Mouse (Mus musculus) brain, embryonic 14.5 days (tissue): ENCODE data around the gene Nexn.

ENCODE experiments used
- CTCF ChIP-seq: fragments of 200-500 bp; IDR thresholded peaks from 2 replicates; pipeline ENCODE4 v1.5.1; 2012; ENCODE audit warnings: inconsistent platforms, mild to moderate bottlenecking, moderate library complexity, borderline replicate concordance; ENCODE audit not compliant: insufficient read depth, insufficient read length; ENCODE audit errors: extremely low read depth
- POLR2A ChIP-seq: fragments of 200-500 bp; IDR thresholded peaks from 2 replicates; pipeline ENCODE4 v1.6.1; 2012; ENCODE audit warnings: mild to moderate bottlenecking, inconsistent platforms, borderline replicate concordance; ENCODE audit not compliant: poor library complexity, insufficient read depth, insufficient read length, severe bottlenecking; ENCODE audit errors: extremely low read depth

DNA sequence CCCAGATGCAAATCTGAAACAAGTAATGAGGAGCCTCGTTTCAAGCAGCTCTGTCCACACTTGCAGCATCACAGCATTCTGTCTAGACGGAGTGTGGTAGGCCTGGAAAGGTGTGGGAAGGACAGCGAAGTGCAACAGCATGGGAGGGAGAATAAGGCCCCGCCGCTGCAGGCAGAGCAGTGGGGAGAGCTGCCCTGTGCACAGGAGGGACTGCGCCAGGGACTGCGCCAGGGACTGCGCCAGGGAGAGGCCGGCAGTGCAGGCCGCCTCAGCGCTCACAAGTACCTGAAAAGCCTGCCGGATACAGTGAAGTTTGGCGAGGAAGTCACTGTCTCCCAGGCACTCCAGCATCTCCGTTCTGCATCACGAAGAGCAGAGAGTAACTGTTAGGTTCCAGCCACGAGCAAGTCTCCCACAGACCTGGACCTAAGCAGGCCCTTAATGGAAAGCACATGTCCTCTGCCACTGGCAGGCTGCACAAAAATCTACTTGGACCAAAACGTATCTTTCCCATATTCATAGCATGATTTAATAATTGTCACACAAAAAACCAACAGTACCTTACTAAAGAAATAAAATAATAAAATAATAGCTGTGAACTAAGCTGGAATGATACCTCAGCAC lies 24.1 kb upstream of the Nexn start:
- no peak for TF ChIP-seq POLR2A
- no peak for TF ChIP-seq CTCF
